Mouse (Mus musculus) liver, adult 2 months (tissue): Measurements from ENCODE around the gene Fam213a.

Experiments
- CTCF ChIP-seq: fragments of 200-500 bp; IDR thresholded peaks from 2 replicates; pipeline ENCODE4 v1.5.1; 2011; ENCODE audit warnings: low read depth, low read length, control low read depth
- POLR2A ChIP-seq: fragments of 200-500 bp; IDR thresholded peaks from 2 replicates; pipeline ENCODE4 v1.6.1; 2011; ENCODE audit warnings: low read length, control low read depth; ENCODE audit not compliant: insufficient read depth; ENCODE audit errors: extremely low read depth

DNA sequence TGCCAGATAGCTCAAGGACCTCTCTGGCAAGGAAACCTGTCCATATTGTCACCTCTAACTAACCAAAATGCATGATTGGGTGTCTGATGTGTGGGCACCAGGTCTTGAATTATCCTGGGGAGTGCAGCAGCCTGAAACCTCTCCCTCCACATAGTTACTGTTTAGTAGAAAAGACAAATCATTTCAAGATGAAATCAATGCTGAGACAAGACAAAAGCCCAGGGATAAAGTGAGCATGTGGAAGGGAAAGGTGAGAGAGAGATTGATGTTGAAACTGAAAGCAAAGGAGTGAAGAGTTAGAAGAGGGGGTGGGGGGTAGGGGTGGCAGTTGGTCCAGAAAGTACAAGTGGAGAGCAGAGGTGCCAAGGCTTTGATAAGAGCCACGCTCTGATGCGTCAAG lies 45.5 kb downstream of the Fam213a start:
- TF ChIP-seq POLR2A (no peak), CTCF (no peak)
